Mouse (Mus musculus) megakaryocyte progenitor cell, adult 5-6 weeks (primary cell): Measurements from ENCODE around the gene Exoc3l. TPM values are rescaled to one million over a fixed set of nuclear protein-coding genes. Genes with fewer than 3 reads are reported as not detected.

Experiments used
- ATAC-seq: replicated peaks from 2 replicates; pipeline ENCODE4 v1.8.0; 2016; ENCODE audit warnings: mild to moderate bottlenecking, moderate TSS enrichment, inconsistent platforms; ENCODE audit not compliant: poor library complexity
- total RNA-seq, 2 experiments: library from RNA; stranded (forward) in 1 of 2; stranded (reverse) in 1 of 2; fragments of 157-497, 149-512 nt in 1 of 2; fragments of 200-1000 nt in 1 of 2; gene quantifications; 2 replicates each; pipeline versions ENCODE4 v1.2.3 to v1.2.4; 2015 to 2017

The Exoc3l gene
- total RNA-seq, 2 experiments from 2014 or later, result 0.52 to 1.6 TPM

- no peak for ATAC-seq
Observed at GRCm38 (mm10) chr8:105270101-105270915, 25.6 kb downstream of the Exoc3l start.

GRCm38 (mm10) chr8:105269461-105269947 is 26.4 kb downstream of the Exoc3l start, which contains the start of gene Hsf4:
Gene Hsf4 (plus strand): TSS chr8:105269801.
- ATAC-seq, result peak; percentile 27

- ATAC-seq, result no peak
Observed at GRCm38 (mm10) chr8:105269075-105269458, 26.8 kb downstream of the Exoc3l start.

GRCm38 (mm10) chr8:105268342-105269074 is 27.4 kb downstream of the Exoc3l start:
- peak; percentile 6 for ATAC-seq

- no peak for ATAC-seq
Observed at GRCm38 (mm10) chr8:105266775-105267174, 29.1 kb downstream of the Exoc3l start.

GRCm38 (mm10) chr8:105265128-105265527 is 30.8 kb downstream of the Exoc3l start:
- ATAC-seq, result peak; percentile 61

- peak; percentile 68 for ATAC-seq
Observed at GRCm38 (mm10) chr8:105264024-105264982, 31.6 kb downstream of the Exoc3l start, which contains the start of the genes Tradd and Fbxl8. Gene Tradd (minus strand): TSS chr8:105264609. Gene Fbxl8 (plus strand): TSS chr8:105264648.

- no peak for ATAC-seq
Observed at GRCm38 (mm10) chr8:105263244-105263912, 32.5 kb downstream of the Exoc3l start.

- no peak for ATAC-seq
Observed at GRCm38 (mm10) chr8:105261326-105261980, 34.4 kb downstream of the Exoc3l start.

- no peak for ATAC-seq
Observed at GRCm38 (mm10) chr8:105260371-105261099, 35.4 kb downstream of the Exoc3l start.

- ATAC-seq, result peak; percentile 61
Observed at GRCm38 (mm10) chr8:105259721-105260320, 36.1 kb downstream of the Exoc3l start.

- no peak; the same call in 1 of the 2 replicates for ATAC-seq
Observed at GRCm38 (mm10) chr8:105258911-105259720, 36.8 kb downstream of the Exoc3l start.

- ATAC-seq, result no peak
Observed at GRCm38 (mm10) chr8:105257318-105258114, 38.4 kb downstream of the Exoc3l start.

GRCm38 (mm10) chr8:105254966-105255350 is 40.9 kb downstream of the Exoc3l start, which contains the start of gene B3gnt9:
Gene B3gnt9 (minus strand): TSS chr8:105255153.
- ATAC-seq, result peak; percentile 51

- ATAC-seq, result peak; percentile 88
Observed at GRCm38 (mm10) chr8:105254152-105254965, 41.5 kb downstream of the Exoc3l start.

- no peak for ATAC-seq
Observed at GRCm38 (mm10) chr8:105253766-105254151, 42.1 kb downstream of the Exoc3l start.
